Mouse (Mus musculus): Measurements from ENCODE around the gene Lrmda. TPM values are rescaled to one million over a fixed set of nuclear protein-coding genes. Genes with fewer than 3 reads are reported as not detected.

Lrmda gene
- polyA plus RNA-seq, 1 experiment = not detected

DNA sequence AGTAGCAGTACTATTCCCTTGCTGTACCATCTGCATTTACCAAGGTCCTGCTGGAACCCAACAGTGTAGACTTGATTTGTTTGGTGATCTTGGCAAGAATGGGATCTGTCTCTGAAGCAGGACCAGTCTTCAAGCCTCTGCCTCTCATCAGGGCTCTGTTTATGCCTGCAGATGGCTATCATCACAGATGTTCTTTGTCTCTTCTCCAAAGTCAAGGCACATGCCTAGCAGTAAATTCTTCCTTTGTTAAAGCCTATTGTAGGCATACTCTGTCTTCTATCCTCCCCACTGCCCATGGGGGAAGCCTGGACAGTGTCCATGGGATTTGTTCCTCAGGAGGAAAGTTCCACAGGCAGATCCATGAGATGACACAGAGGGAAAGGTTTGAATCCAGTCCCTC lies 930.0 kb downstream of the Lrmda start:
- Histone ChIP-seq H3K4me1 (ENCODE audit: control insufficient read depth, insufficient read depth, insufficient read length, low read length) (no peaks in the 10 kb centered on the region), H3K36me3 (ENCODE audit: control insufficient read depth, insufficient read depth, low read length) (no peaks in the 10 kb centered on the region), H3K4me3 (ENCODE audit: low read depth, low read length) (no peak overlapping the region), H3K27ac (ENCODE audit: insufficient read depth, low read depth, low read length) (no peak overlapping the region), H3K27me3 (ENCODE audit: control insufficient read depth, insufficient read depth, low read length) (no peaks in the 10 kb centered on the region)
- no peak for TF ChIP-seq POLR2A (IDR thresholded peaks at IDR 0.05; ENCODE audit: low read depth, low read length)
- no peak for TF ChIP-seq CTCF (IDR thresholded peaks at IDR 0.05; ENCODE audit: extremely low read depth, insufficient read length, insufficient replicate concordance, low read depth, low read length)

- WGBS = 85% methylated on average over 1 of the region's 1 CpGs
- Histone ChIP-seq H3K4me3 (ENCODE audit: low read depth, low read length) (no peak overlapping the region), H3K27me3 (ENCODE audit: control insufficient read depth, insufficient read depth, low read length) (no peaks in the 10 kb centered on the region), H3K27ac (ENCODE audit: insufficient read depth, low read depth, low read length) (no peak overlapping the region), H3K4me1 (ENCODE audit: control insufficient read depth, insufficient read depth, insufficient read length, low read length) (no peaks in the 10 kb centered on the region), H3K36me3 (ENCODE audit: control insufficient read depth, insufficient read depth, low read length) (no peaks in the 10 kb centered on the region)
- no peak for TF ChIP-seq CTCF (IDR thresholded peaks at IDR 0.05; ENCODE audit: extremely low read depth, insufficient read length, insufficient replicate concordance, low read depth, low read length)
- no peak for TF ChIP-seq POLR2A (IDR thresholded peaks at IDR 0.05; ENCODE audit: low read depth, low read length)
Observed at GRCm38 (mm10) chr14:22952981-22953380, 933.5 kb downstream of the Lrmda start.

GRCm38 (mm10) chr14:22960166-22960565 lies 940.7 kb downstream of the Lrmda start:
- no peaks in the 10 kb centered on the region for H3K36me3 ChIP-seq (ENCODE audit: control insufficient read depth, insufficient read depth, low read length)
- 71% methylated on average over 1 of the region's 1 CpGs for WGBS
- no peak overlapping the region for H3K27ac ChIP-seq (ENCODE audit: insufficient read depth, low read depth, low read length)
- H3K27me3 ChIP-seq (ENCODE audit: control insufficient read depth, insufficient read depth, low read length) = no peaks in the 10 kb centered on the region
- no peak for TF ChIP-seq POLR2A (IDR thresholded peaks at IDR 0.05; ENCODE audit: low read depth, low read length)
- TF ChIP-seq CTCF (IDR thresholded peaks at IDR 0.05; ENCODE audit: extremely low read depth, insufficient read length, insufficient replicate concordance, low read depth, low read length) = no peak
- no peaks in the 10 kb centered on the region for H3K4me1 ChIP-seq (ENCODE audit: control insufficient read depth, insufficient read depth, insufficient read length, low read length)
- H3K4me3 ChIP-seq (ENCODE audit: low read depth, low read length) = no peak overlapping the region

DNA sequence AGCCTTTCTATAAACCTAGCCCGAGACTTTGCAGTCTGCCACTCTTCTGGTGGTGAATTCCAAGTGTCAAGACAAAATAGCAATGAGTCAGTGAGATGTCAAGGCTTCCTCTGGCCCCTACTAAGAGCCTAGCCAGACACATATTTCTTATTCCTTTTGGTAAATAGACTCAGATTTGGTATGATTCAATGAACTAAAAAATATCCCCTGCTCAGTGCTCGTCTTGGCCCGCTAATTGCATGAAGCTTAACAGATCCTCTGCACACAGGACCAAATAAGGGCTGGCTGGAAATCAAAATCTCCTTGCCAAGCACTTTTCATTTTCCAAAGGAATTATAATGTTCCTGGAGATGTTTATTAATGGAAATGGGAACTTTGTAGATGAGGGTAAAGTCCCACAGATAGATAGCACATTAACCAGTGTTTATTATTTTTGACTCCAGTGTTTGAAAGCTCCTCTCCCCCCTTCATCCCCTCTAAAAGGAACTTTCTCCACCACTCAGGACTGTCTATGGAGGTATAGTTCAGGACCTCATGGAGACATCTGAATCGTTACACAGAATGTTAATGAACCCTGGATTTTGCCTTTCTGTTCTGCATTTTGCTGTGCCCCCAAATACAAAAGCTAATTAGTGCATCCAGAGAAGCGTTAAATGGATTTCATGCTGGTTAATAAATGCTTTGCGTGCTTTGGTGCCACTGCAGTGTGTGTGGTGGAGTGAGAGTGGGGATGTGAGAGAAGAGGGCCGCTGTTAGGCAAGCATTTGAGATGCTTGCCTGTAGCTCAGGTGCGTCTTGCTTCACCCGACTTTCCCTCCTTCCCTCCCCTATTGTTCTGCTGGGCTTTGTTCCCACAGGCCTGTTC lies 945.5 kb downstream of the Lrmda start:
- TF ChIP-seq POLR2A (IDR thresholded peaks at IDR 0.05; ENCODE audit: low read depth, low read length) = no peak
- TF ChIP-seq CTCF (IDR thresholded peaks at IDR 0.05; ENCODE audit: extremely low read depth, insufficient read length, insufficient replicate concordance, low read depth, low read length) = no peak
- Histone ChIP-seq H3K27ac (ENCODE audit: insufficient read depth, low read depth, low read length) (no peak overlapping the region), H3K4me1 (ENCODE audit: control insufficient read depth, insufficient read depth, insufficient read length, low read length) (no peaks in the 10 kb centered on the region), H3K27me3 (ENCODE audit: control insufficient read depth, insufficient read depth, low read length) (no peaks in the 10 kb centered on the region), H3K36me3 (ENCODE audit: control insufficient read depth, insufficient read depth, low read length) (no peaks in the 10 kb centered on the region), H3K4me3 (ENCODE audit: low read depth, low read length) (no peak overlapping the region)
- 75% methylated on average over 9 of the region's 9 CpGs for WGBS

DNA sequence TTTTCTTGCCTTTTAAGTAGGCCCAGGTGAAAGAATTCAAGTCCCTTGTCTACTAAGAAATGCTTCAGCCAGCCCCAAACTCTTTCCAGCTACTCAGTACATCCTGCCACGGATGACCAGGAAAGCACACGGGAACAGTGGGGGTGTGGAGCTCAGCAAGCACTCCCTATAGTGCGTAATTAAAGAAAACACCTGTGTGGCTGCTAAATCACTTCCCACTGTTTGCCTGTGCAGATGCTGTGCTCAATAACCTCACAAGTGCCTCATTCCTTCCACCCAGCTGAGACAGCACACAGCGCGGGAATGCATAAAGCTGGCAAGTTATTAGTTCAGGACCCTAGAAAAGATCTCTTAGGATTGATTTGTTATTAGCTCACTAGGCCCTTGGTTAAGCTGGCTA lies 949.2 kb downstream of the Lrmda start:
- Histone ChIP-seq H3K36me3 (ENCODE audit: control insufficient read depth, insufficient read depth, low read length) (no peaks in the 10 kb centered on the region), H3K4me1 (ENCODE audit: control insufficient read depth, insufficient read depth, insufficient read length, low read length) (no peaks in the 10 kb centered on the region), H3K27ac (ENCODE audit: insufficient read depth, low read depth, low read length) (no peak overlapping the region), H3K4me3 (ENCODE audit: low read depth, low read length) (no peak overlapping the region), H3K27me3 (ENCODE audit: control insufficient read depth, insufficient read depth, low read length) (no peaks in the 10 kb centered on the region)
- WGBS = 77% methylated on average over 5 of the region's 5 CpGs
- TF ChIP-seq CTCF (IDR thresholded peaks at IDR 0.05; ENCODE audit: extremely low read depth, insufficient read length, insufficient replicate concordance, low read depth, low read length) (no peak), POLR2A (IDR thresholded peaks at IDR 0.05; ENCODE audit: low read depth, low read length) (no peak)

GRCm38 (mm10) chr14:22986736-22987135 lies 967.2 kb downstream of the Lrmda start:
- WGBS = 70% methylated on average over 2 of the region's 2 CpGs

DNA sequence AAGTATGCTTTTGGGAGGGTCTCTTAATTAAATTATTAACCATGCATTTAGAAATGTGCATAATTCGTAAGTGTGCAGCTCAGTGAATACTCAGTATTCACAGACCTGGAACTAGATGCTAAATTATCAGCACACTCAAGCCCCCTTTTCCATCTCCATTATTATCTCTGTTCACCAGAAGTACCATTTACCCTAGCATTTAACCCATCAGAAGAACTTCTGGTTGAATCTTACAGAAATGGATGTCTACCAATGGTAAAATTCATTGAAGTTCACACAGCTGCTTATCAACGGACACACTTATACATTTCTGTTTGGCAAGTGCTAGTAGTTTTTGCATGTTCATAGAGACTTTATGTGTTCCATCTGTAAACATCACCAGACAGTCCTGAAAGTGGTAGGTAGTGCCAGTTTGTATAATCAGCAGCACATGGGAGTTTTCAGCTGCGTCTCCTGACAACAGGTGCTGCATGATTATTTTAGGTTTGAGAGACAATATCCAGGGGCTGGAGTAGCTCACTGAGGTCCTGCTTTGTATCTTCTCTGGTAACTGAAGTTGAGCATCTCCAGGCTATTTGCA lies 968.7 kb downstream of the Lrmda start:
- no peaks in the 10 kb centered on the region for H3K27me3 ChIP-seq (ENCODE audit: control insufficient read depth, insufficient read depth, low read length)
- no peak for TF ChIP-seq POLR2A (IDR thresholded peaks at IDR 0.05; ENCODE audit: low read depth, low read length)
- no peak for TF ChIP-seq CTCF (IDR thresholded peaks at IDR 0.05; ENCODE audit: extremely low read depth, insufficient read length, insufficient replicate concordance, low read depth, low read length)
- no peak overlapping the region for H3K27ac ChIP-seq (ENCODE audit: insufficient read depth, low read depth, low read length)
- no peak overlapping the region for H3K4me3 ChIP-seq (ENCODE audit: low read depth, low read length)
- H3K4me1 ChIP-seq (ENCODE audit: control insufficient read depth, insufficient read depth, insufficient read length, low read length) = no peaks in the 10 kb centered on the region
- 86% methylated on average over 3 of the region's 3 CpGs for WGBS
- H3K36me3 ChIP-seq (ENCODE audit: control insufficient read depth, insufficient read depth, low read length) = no peaks in the 10 kb centered on the region

More at GRCm38 (mm10) chr14:22986736-22987135, 967.2 kb downstream of the Lrmda start:
- H3K4me1 ChIP-seq (ENCODE audit: control insufficient read depth, insufficient read depth, insufficient read length, low read length) = no peaks in the 10 kb centered on the region
- H3K36me3 ChIP-seq (ENCODE audit: control insufficient read depth, insufficient read depth, low read length) = no peaks in the 10 kb centered on the region
- H3K4me3 ChIP-seq (ENCODE audit: low read depth, low read length) = no peak overlapping the region
- H3K27ac ChIP-seq (ENCODE audit: insufficient read depth, low read depth, low read length) = no peak overlapping the region
- H3K27me3 ChIP-seq (ENCODE audit: control insufficient read depth, insufficient read depth, low read length) = no peaks in the 10 kb centered on the region
- TF ChIP-seq CTCF (IDR thresholded peaks at IDR 0.05; ENCODE audit: extremely low read depth, insufficient read length, insufficient replicate concordance, low read depth, low read length) (no peak), POLR2A (IDR thresholded peaks at IDR 0.05; ENCODE audit: low read depth, low read length) (no peak)
